Mouse (Mus musculus) hindbrain, embryonic 16.5 days (tissue): ENCODE data around the gene Trpm8. TPM values are rescaled to one million over a fixed set of nuclear protein-coding genes. Genes with fewer than 3 reads are reported as not detected.

Source experiments
- ATAC-seq: fragments of 200-750 bp; cut with Nextera tagmentation; 2 replicates; pipeline ENCODE4 v1.8.0; 2017; ENCODE audit warnings: moderate TSS enrichment, moderate library complexity
- H3K27ac ChIP-seq: fragments of 300-500 bp; sonication (generic); 2 replicates; pipeline ENCODE4 v1.5.1; 2014; ENCODE audit warnings: low read depth, mild to moderate bottlenecking, control low read depth, low read length, moderate library complexity
- H3K27me3 ChIP-seq: fragments of 300-500 bp; sonication (generic); replicated peaks from 2 replicates; pipeline ENCODE4 v1.6.1; 2014; ENCODE audit warnings: low read length; ENCODE audit not compliant: control insufficient read depth, insufficient read depth
- H3K36me3 ChIP-seq: fragments of 300-500 bp; sonication (generic); 2 replicates; pipeline ENCODE4 v1.6.1; 2014; ENCODE audit warnings: mild to moderate bottlenecking, low read length, moderate library complexity, mixed read lengths; ENCODE audit not compliant: control insufficient read depth, insufficient read depth
- H3K4me1 ChIP-seq: fragments of 300-500 bp; sonication (generic); 2 replicates; pipeline ENCODE4 v1.6.1; 2014; ENCODE audit warnings: low read depth, low read length; ENCODE audit not compliant: control insufficient read depth, insufficient read depth
- H3K4me2 ChIP-seq: fragments of 300-500 bp; sonication (generic); 2 replicates; pipeline ENCODE4 v1.6.1; 2014; ENCODE audit warnings: mild to moderate bottlenecking, low read length, control low read depth, moderate library complexity
- H3K4me3 ChIP-seq: fragments of 300-500 bp; sonication (generic); 2 replicates; pipeline ENCODE4 v1.5.1; 2014; ENCODE audit warnings: mild to moderate bottlenecking, low read length, control low read depth, moderate library complexity
- H3K9ac ChIP-seq: fragments of 300-500 bp; sonication (generic); 2 replicates; pipeline ENCODE4 v1.6.1; 2014; ENCODE audit warnings: low read depth, mild to moderate bottlenecking, control low read depth, low read length, moderate library complexity
- H3K9me3 ChIP-seq: fragments of 300-500 bp; sonication (generic); 2 replicates; pipeline ENCODE4 v1.6.1; 2014; ENCODE audit warnings: mild to moderate bottlenecking, low read length, moderate library complexity; ENCODE audit not compliant: control insufficient read depth
- WGBS: fragments of 180-500 bp; shearing (Covaris S2); extraction: QIAGEN DNeasy Blood & Tissue Kit; methylation state at CpG from one replicate; pipeline ENCODE4 v1.1.7; 2014; 5-methylcytosine and 5-hydroxymethylcytosine counted together
- polyA plus RNA-seq: library from polyadenylated mRNA; unstranded; fragments of >200 nt; fragmentation: Nextera tagmentation; extraction: Ambion mirVana; gene quantifications from 2 replicates; pipeline ENCODE4 v1.2.1, GENCODE M21; 2015

Gene Trpm8
- polyA plus RNA-seq, 1 experiment from 2014 or later = 0.10 TPM

DNA sequence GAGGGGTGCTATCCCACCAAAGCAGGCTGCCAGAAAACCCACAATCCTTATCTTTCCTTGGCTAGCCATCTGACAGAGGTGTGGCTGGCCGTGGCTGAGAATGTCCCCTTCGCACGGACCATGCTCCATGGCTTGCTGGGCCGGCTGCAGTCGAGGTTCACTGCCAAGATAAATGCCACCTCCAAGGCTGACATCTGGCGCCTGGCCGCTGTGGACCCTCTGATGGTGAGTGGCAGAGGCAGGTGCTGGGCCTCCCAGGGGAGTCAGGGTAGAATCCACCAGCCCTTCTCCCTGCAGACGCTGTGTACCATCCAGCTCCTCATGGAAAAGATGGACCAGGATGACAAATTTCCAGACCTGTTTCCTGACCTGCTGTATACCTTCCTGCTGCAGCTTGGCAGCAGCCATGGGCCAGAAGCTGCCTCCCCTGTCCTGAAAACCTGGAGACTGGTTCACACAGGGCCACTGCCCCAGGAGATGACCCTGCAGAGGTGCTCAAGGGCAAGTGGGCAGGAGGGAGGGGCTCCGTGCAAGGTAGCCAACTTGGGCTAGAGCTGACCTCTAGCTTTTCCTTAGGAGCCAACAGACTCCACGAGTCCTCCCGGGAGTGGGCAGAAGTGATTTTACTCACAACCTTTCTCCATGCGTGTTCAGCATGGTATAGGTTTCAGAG is 22.5 kb upstream of the Trpm8 start:
- Histone ChIP-seq H3K27me3 (no peaks in the 10 kb centered on the region), H3K27ac (no peak overlapping the region), H3K9me3 (peaks cover 59% of the 10 kb centered on the region), H3K4me2 (no peak overlapping the region), H3K4me3 (no peak overlapping the region), H3K9ac (no peak overlapping the region), H3K4me1 (no peaks in the 10 kb centered on the region), H3K36me3 (no peaks in the 10 kb centered on the region)
- ATAC-seq = no peak
- 86% methylated on average over 12 of the region's 12 CpGs for WGBS

DNA sequence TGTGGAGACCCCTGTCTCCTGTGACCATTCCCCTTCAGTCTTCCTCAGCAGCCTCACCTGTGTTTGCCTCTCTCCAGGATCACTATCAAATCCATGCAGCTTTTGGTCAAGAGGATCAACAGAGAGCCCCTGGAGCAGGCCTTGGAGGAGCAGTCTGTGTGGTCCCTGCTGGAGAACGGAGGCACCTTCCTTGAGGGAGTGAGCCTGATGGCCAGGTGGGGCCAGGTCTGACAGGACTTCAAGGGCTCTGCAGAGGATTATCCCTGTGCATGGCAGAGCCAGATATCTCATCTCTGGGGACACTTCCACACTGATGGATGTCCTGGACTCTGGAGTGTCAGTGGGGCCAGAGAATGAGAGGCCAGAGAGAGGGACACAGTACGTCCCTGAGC is 22.0 kb upstream of the Trpm8 start:
- Histone ChIP-seq H3K4me1 (no peaks in the 10 kb centered on the region), H3K36me3 (no peaks in the 10 kb centered on the region), H3K27ac (no peak overlapping the region), H3K9ac (no peak overlapping the region), H3K27me3 (no peaks in the 10 kb centered on the region), H3K9me3 (peaks cover 54% of the 10 kb centered on the region), H3K4me2 (no peak overlapping the region), H3K4me3 (no peak overlapping the region)
- WGBS = 62% methylated on average over 2 of the region's 2 CpGs
- ATAC-seq = no peak

DNA sequence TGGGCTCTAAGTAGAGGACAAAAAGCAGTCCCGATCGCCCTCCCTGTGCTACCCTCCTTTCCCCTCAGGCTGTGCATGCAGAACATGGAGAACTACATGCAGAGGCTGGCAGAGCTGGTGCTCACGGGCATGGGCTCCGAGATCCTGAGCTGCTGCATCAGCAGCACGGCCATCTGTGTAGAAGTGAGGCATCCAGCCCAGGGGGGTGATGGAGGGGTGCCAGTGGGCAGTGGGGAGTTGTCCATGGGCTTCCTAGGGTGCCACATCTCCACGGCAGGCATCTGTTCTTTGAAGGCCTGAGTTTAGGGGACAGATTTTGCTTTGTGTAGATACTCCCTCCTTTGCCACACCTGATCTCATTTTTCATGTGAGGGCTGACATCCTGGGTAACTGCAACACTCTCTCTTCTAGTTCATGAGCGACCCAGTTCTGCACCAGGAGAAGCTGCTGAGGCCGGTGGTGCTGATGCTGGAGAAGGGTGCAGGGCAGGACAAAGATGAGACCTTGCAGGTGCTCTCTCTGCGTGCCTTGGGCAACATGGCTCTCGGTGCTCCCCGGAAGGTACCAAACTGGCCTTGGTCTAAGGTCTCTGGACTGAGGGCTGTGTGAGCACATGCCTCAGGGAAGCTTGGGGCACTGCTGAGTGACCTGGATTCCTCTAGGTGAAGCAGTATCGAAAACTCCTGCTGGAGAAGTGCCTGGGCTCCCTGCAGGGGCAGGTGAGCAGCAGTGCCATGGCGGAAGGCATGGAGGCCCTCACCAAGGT is 21.3 kb upstream of the Trpm8 start:
- no peak overlapping the region for H3K4me3 ChIP-seq
- H3K9ac ChIP-seq = no peak overlapping the region
- H3K9me3 ChIP-seq = peaks cover 47% of the 10 kb centered on the region
- no peaks in the 10 kb centered on the region for H3K36me3 ChIP-seq
- no peak overlapping the region for H3K4me2 ChIP-seq
- no peak for ATAC-seq
- WGBS = 78% methylated on average over 13 of the region's 13 CpGs
- H3K4me1 ChIP-seq = no peaks in the 10 kb centered on the region
- H3K27ac ChIP-seq = no peak overlapping the region
- H3K27me3 ChIP-seq = no peaks in the 10 kb centered on the region

DNA sequence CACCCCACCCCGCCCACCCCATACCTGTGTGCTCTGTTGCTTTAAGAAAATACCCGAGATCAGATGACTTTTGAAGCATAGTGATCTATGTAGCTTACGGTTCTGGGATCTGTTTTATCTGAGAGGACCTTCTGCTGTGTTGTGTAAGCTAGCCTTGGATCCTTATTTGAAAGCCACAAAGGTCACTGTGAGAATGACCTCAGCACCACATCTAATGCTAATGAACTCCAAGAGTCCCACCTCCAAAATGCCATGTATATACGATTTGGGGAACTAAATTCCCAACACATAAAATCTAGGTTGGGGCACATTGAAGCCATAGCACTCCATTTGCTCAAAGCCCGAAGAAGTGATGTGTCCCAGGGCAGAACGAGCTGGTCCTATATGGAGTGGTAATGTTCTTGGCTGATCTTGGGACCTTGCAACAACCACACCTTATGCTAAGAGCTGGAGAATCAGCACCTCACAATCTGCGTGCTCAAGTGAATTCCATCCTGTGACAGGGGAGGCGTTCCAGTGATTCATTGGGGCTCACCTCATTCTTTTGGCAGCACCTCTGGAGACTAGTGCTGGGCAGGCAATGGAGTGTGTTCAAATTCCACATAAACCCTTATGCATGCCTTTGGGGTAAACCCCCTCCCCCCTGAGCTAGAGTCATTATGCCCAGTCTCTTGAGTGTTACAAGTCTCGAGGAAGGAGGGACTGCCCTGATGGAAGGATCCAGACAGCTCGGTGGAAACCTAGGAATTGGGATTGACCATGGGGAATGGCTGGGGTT is 20.4 kb upstream of the Trpm8 start:
- no peak for ATAC-seq
- WGBS = 80% methylated on average over 10 of the region's 10 CpGs
- Histone ChIP-seq H3K9me3 (peaks cover 42% of the 10 kb centered on the region), H3K27ac (no peak overlapping the region), H3K9ac (no peak overlapping the region), H3K4me3 (no peak overlapping the region), H3K4me1 (no peaks in the 10 kb centered on the region), H3K4me2 (no peak overlapping the region), H3K27me3 (no peaks in the 10 kb centered on the region), H3K36me3 (peaks cover 8% of the 10 kb centered on the region; the same call in 1 of the 2 replicates)

DNA sequence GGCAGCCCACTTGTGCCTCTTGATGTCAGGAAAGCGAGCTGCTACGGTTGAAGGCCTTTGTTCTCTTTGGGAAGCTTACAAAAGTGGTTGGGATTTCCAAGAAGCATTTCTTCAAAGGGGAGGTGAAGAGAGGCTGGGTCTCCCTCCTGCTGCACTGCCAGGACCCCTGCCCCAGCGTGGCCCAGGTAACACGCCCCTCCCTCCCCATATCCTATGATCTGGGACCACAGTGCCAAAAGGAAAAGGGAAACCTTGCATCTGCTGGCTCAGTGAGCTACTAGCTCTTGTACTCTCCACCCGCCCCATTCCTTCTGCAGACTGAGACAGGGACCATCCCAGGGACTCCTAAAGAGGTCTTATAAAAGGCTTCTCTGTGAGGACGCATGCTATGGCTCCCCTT is 19.8 kb upstream of the Trpm8 start:
- Histone ChIP-seq H3K36me3 (peaks cover 10% of the 10 kb centered on the region), H3K9ac (no peak overlapping the region), H3K4me1 (no peaks in the 10 kb centered on the region), H3K27me3 (no peaks in the 10 kb centered on the region), H3K9me3 (peaks cover 36% of the 10 kb centered on the region), H3K27ac (no peak overlapping the region), H3K4me2 (no peak overlapping the region), H3K4me3 (no peak overlapping the region)
- ATAC-seq = no peak
- 81% methylated on average over 6 of the region's 6 CpGs for WGBS

GRCm38 (mm10) chr1:88258361-88258760 is 19.1 kb upstream of the Trpm8 start:
- WGBS = 67% methylated on average over 6 of the region's 6 CpGs
- Histone ChIP-seq H3K36me3 (peaks cover 17% of the 10 kb centered on the region), H3K27ac (no peak overlapping the region), H3K9me3 (peaks cover 29% of the 10 kb centered on the region), H3K9ac (no peak overlapping the region), H3K4me3 (no peak overlapping the region), H3K4me2 (no peak overlapping the region), H3K4me1 (no peaks in the 10 kb centered on the region), H3K27me3 (no peaks in the 10 kb centered on the region)
- 0 out of 2 replicates have a peak, but pooled peaks have one; percentile 0 for ATAC-seq

- Histone ChIP-seq H3K4me2 (no peak overlapping the region), H3K36me3 (peaks cover 24% of the 10 kb centered on the region), H3K9me3 (peaks cover 24% of the 10 kb centered on the region), H3K27ac (no peak overlapping the region), H3K4me3 (no peak overlapping the region), H3K9ac (no peak overlapping the region), H3K4me1 (no peaks in the 10 kb centered on the region), H3K27me3 (no peaks in the 10 kb centered on the region)
- peak; percentile 25 for ATAC-seq
- 74% methylated on average over 8 of the region's 8 CpGs for WGBS
Observed at GRCm38 (mm10) chr1:88258881-88259642, 18.4 kb upstream of the Trpm8 start.

- 79% methylated on average over 4 of the region's 4 CpGs for WGBS
- Histone ChIP-seq H3K36me3 (peaks cover 30% of the 10 kb centered on the region), H3K4me3 (no peak overlapping the region), H3K27ac (no peak overlapping the region), H3K27me3 (no peaks in the 10 kb centered on the region), H3K9me3 (peaks cover 22% of the 10 kb centered on the region), H3K4me2 (no peak overlapping the region), H3K9ac (no peak overlapping the region), H3K4me1 (no peaks in the 10 kb centered on the region)
- peak; percentile 3 for ATAC-seq
Observed at GRCm38 (mm10) chr1:88259643-88260024, 17.8 kb upstream of the Trpm8 start.
